Mouse (Mus musculus): ENCODE measurements at regions not wholly inside any gene's neighbourhood (a gene's known extent, or its start where the extent isn't known, plus 50 kb on each side); places are given as distances from the start of the nearest gene placed in this dataset.

- no peaks in the 10 kb centered on the region for H3K9me3 ChIP-seq (ENCODE audit: control insufficient read depth, low read length)
- H3K9ac ChIP-seq (replicated peaks; ENCODE audit: low read depth, low read length): no peak overlapping the region
- no peaks in the 10 kb centered on the region for H3K27me3 ChIP-seq (ENCODE audit: control insufficient read depth, insufficient read depth, low read length)
- WGBS: 63% methylated on average over 4 of the region's 4 CpGs
- H3K4me3 ChIP-seq (ENCODE audit: low read depth, low read length): no peak overlapping the region
- no peaks in the 10 kb centered on the region for H3K36me3 ChIP-seq (ENCODE audit: control insufficient read depth, insufficient read depth, low read length)
- ATAC-seq (ENCODE audit: low read depth): no peak
- no peak overlapping the region for H3K27ac ChIP-seq (ENCODE audit: low read depth, low read length)
- H3K4me1 ChIP-seq (ENCODE audit: control insufficient read depth, insufficient read depth, low read length): no peaks in the 10 kb centered on the region
- H3K4me2 ChIP-seq (ENCODE audit: low read depth, low read length): no peak overlapping the region
Measured at GRCm38 (mm10) chr5:126230768-126231167, 699.2 kb downstream of the Tmem132b start.

- Histone ChIP-seq H3K9ac (replicated peaks; ENCODE audit: low read depth, low read length) (no peak overlapping the region), H3K36me3 (ENCODE audit: control insufficient read depth, insufficient read depth, low read length) (no peaks in the 10 kb centered on the region), H3K9me3 (ENCODE audit: control insufficient read depth, low read length) (no peaks in the 10 kb centered on the region), H3K27ac (ENCODE audit: low read depth, low read length) (no peak overlapping the region), H3K4me2 (ENCODE audit: low read depth, low read length) (no peak overlapping the region), H3K4me1 (ENCODE audit: control insufficient read depth, insufficient read depth, low read length) (no peaks in the 10 kb centered on the region), H3K4me3 (ENCODE audit: low read depth, low read length) (no peak overlapping the region), H3K27me3 (ENCODE audit: control insufficient read depth, insufficient read depth, low read length) (no peaks in the 10 kb centered on the region)
- 61% methylated on average over 3 of the region's 3 CpGs for WGBS
- ATAC-seq (ENCODE audit: low read depth): no peak
Measured at GRCm38 (mm10) chr5:126238071-126238470, 706.5 kb downstream of the Tmem132b start.

GRCm38 (mm10) chr5:126245776-126246175 is 714.2 kb downstream of the Tmem132b start:
- Histone ChIP-seq H3K4me1 (ENCODE audit: control insufficient read depth, insufficient read depth, low read length) (no peaks in the 10 kb centered on the region), H3K4me2 (ENCODE audit: low read depth, low read length) (no peak overlapping the region), H3K4me3 (ENCODE audit: low read depth, low read length) (no peak overlapping the region), H3K36me3 (ENCODE audit: control insufficient read depth, insufficient read depth, low read length) (no peaks in the 10 kb centered on the region), H3K27ac (ENCODE audit: low read depth, low read length) (no peak overlapping the region), H3K27me3 (ENCODE audit: control insufficient read depth, insufficient read depth, low read length) (no peaks in the 10 kb centered on the region), H3K9ac (replicated peaks; ENCODE audit: low read depth, low read length) (no peak overlapping the region), H3K9me3 (ENCODE audit: control insufficient read depth, low read length) (no peaks in the 10 kb centered on the region)
- ATAC-seq (ENCODE audit: low read depth): no peak
- 95% methylated on average over 2 of the region's 2 CpGs for whole genome bisulfite sequencing

- WGBS: 18% methylated on average over 1 of the region's 1 CpGs
Measured at GRCm38 (mm10) chr5:126250331-126250730, 718.8 kb downstream of the Tmem132b start.

GRCm38 (mm10) chr5:126254661-126255060 is 723.1 kb downstream of the Tmem132b start:
- no peaks in the 10 kb centered on the region for H3K27me3 ChIP-seq (ENCODE audit: control insufficient read depth, insufficient read depth, low read length)

More at GRCm38 (mm10) chr5:126250331-126250730, 718.8 kb downstream of the Tmem132b start:
- Histone ChIP-seq H3K4me2 (ENCODE audit: low read depth, low read length) (no peak overlapping the region), H3K27ac (ENCODE audit: low read depth, low read length) (no peak overlapping the region), H3K9me3 (ENCODE audit: control insufficient read depth, low read length) (no peaks in the 10 kb centered on the region), H3K27me3 (ENCODE audit: control insufficient read depth, insufficient read depth, low read length) (no peaks in the 10 kb centered on the region), H3K36me3 (ENCODE audit: control insufficient read depth, insufficient read depth, low read length) (no peaks in the 10 kb centered on the region), H3K4me3 (ENCODE audit: low read depth, low read length) (no peak overlapping the region), H3K9ac (replicated peaks; ENCODE audit: low read depth, low read length) (no peak overlapping the region), H3K4me1 (ENCODE audit: control insufficient read depth, insufficient read depth, low read length) (no peaks in the 10 kb centered on the region)
- ATAC-seq (ENCODE audit: low read depth): no peak

GRCm38 (mm10) chr5:126257860-126258259 is 726.3 kb downstream of the Tmem132b start:
- H3K9me3 ChIP-seq (ENCODE audit: control insufficient read depth, low read length): no peaks in the 10 kb centered on the region
- no peak overlapping the region for H3K4me3 ChIP-seq (ENCODE audit: low read depth, low read length)
- ATAC-seq (ENCODE audit: low read depth): no peak
- no peak overlapping the region for H3K9ac ChIP-seq (replicated peaks; ENCODE audit: low read depth, low read length)
- H3K27ac ChIP-seq (ENCODE audit: low read depth, low read length): no peak overlapping the region
- 82% methylated on average over 5 of the region's 5 CpGs for WGBS
- H3K27me3 ChIP-seq (ENCODE audit: control insufficient read depth, insufficient read depth, low read length): no peaks in the 10 kb centered on the region
- H3K4me1 ChIP-seq (ENCODE audit: control insufficient read depth, insufficient read depth, low read length): no peaks in the 10 kb centered on the region
- H3K36me3 ChIP-seq (ENCODE audit: control insufficient read depth, insufficient read depth, low read length): no peaks in the 10 kb centered on the region
- H3K4me2 ChIP-seq (ENCODE audit: low read depth, low read length): no peak overlapping the region

More at GRCm38 (mm10) chr5:126254661-126255060, 723.1 kb downstream of the Tmem132b start:
- no peaks in the 10 kb centered on the region for H3K4me1 ChIP-seq (ENCODE audit: control insufficient read depth, insufficient read depth, low read length)
- 83% methylated on average over 1 of the region's 1 CpGs for WGBS
- ATAC-seq (ENCODE audit: low read depth): no peak
- no peak overlapping the region for H3K9ac ChIP-seq (replicated peaks; ENCODE audit: low read depth, low read length)
- H3K36me3 ChIP-seq (ENCODE audit: control insufficient read depth, insufficient read depth, low read length): no peaks in the 10 kb centered on the region
- no peaks in the 10 kb centered on the region for H3K9me3 ChIP-seq (ENCODE audit: control insufficient read depth, low read length)
- no peak overlapping the region for H3K27ac ChIP-seq (ENCODE audit: low read depth, low read length)
- no peak overlapping the region for H3K4me3 ChIP-seq (ENCODE audit: low read depth, low read length)
- H3K4me2 ChIP-seq (ENCODE audit: low read depth, low read length): no peak overlapping the region

- Histone ChIP-seq H3K4me2 (ENCODE audit: low read depth, low read length) (no peak overlapping the region), H3K27ac (ENCODE audit: low read depth, low read length) (no peak overlapping the region), H3K27me3 (ENCODE audit: control insufficient read depth, insufficient read depth, low read length) (no peaks in the 10 kb centered on the region), H3K9me3 (ENCODE audit: control insufficient read depth, low read length) (no peaks in the 10 kb centered on the region), H3K36me3 (ENCODE audit: control insufficient read depth, insufficient read depth, low read length) (no peaks in the 10 kb centered on the region), H3K4me1 (ENCODE audit: control insufficient read depth, insufficient read depth, low read length) (no peaks in the 10 kb centered on the region), H3K4me3 (ENCODE audit: low read depth, low read length) (no peak overlapping the region), H3K9ac (replicated peaks; ENCODE audit: low read depth, low read length) (no peak overlapping the region)
- WGBS: 72% methylated on average over 2 of the region's 2 CpGs
- no peak for ATAC-seq (ENCODE audit: low read depth)
Measured at GRCm38 (mm10) chr5:126266471-126266870, 734.9 kb downstream of the Tmem132b start.

GRCm38 (mm10) chr5:126266929-126267609 is 735.5 kb downstream of the Tmem132b start:
- Histone ChIP-seq H3K4me3 (ENCODE audit: low read depth, low read length) (no peak overlapping the region), H3K36me3 (ENCODE audit: control insufficient read depth, insufficient read depth, low read length) (no peaks in the 10 kb centered on the region), H3K27ac (ENCODE audit: low read depth, low read length) (no peak overlapping the region), H3K27me3 (ENCODE audit: control insufficient read depth, insufficient read depth, low read length) (no peaks in the 10 kb centered on the region), H3K9ac (replicated peaks; ENCODE audit: low read depth, low read length) (no peak overlapping the region), H3K4me1 (ENCODE audit: control insufficient read depth, insufficient read depth, low read length) (no peaks in the 10 kb centered on the region), H3K9me3 (ENCODE audit: control insufficient read depth, low read length) (no peaks in the 10 kb centered on the region), H3K4me2 (ENCODE audit: low read depth, low read length) (no peak overlapping the region)
- 32% methylated on average over 2 of the region's 2 CpGs for WGBS
- no peak for ATAC-seq (ENCODE audit: low read depth)

- WGBS: 85% methylated on average over 4 of the region's 4 CpGs
- H3K27me3 ChIP-seq (ENCODE audit: control insufficient read depth, insufficient read depth, low read length): no peaks in the 10 kb centered on the region
- no peak overlapping the region for H3K9ac ChIP-seq (replicated peaks; ENCODE audit: low read depth, low read length)
- H3K4me1 ChIP-seq (ENCODE audit: control insufficient read depth, insufficient read depth, low read length): no peaks in the 10 kb centered on the region
- no peak overlapping the region for H3K4me3 ChIP-seq (ENCODE audit: low read depth, low read length)
- no peak for ATAC-seq (ENCODE audit: low read depth)
- H3K4me2 ChIP-seq (ENCODE audit: low read depth, low read length): no peak overlapping the region
- no peak overlapping the region for H3K27ac ChIP-seq (ENCODE audit: low read depth, low read length)
- no peaks in the 10 kb centered on the region for H3K36me3 ChIP-seq (ENCODE audit: control insufficient read depth, insufficient read depth, low read length)
- H3K9me3 ChIP-seq (ENCODE audit: control insufficient read depth, low read length): no peaks in the 10 kb centered on the region
Measured at GRCm38 (mm10) chr5:126268592-126268991, 737.0 kb downstream of the Tmem132b start.
